Mouse (Mus musculus) E14TG2a.4 (cell line): ENCODE data around the gene Ssr1.

Experiments used
- CTCF ChIP-seq: conservative IDR thresholded peaks from 2 replicates; pipeline ENCODE4 v1.5.1; 2014; ENCODE audit warnings: low read length
- NANOG ChIP-seq: IDR thresholded peaks from 2 replicates; pipeline ENCODE4 v1.6.1; 2014; ENCODE audit warnings: borderline replicate concordance, low read length, mixed read lengths

DNA sequence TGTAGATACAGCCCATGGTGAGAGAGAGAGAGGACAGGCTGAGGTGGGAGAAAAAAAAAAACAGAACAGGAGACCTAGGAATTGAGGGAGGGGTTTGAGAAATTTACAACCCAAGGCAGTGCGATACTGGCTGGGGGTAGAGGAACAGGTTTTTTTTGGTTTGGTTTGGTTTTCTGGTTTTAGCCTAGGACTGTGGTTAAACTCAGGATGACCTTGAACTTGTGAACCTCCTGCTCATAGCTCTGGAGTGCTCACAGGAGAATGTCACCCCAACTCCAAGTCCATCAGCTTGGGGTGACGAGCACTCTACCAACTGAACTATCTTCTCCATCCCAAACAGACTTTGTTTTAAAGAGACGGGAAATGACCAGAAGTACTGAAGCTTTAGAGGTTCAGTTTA is 50.6 kb downstream of the Ssr1 start:
- no peak for TF ChIP-seq CTCF
- TF ChIP-seq NANOG: no peak
